Mouse (Mus musculus) heart, embryonic 13.5 days (tissue): Measurements from ENCODE around the gene Ncstn. TPM values are rescaled to one million over a fixed set of nuclear protein-coding genes. Genes with fewer than 3 reads are reported as not detected.

ENCODE experiments used
- polyA plus RNA-seq: library from polyadenylated mRNA; unstranded; fragments of >200 nt; fragmentation: Nextera tagmentation; extraction: Ambion mirVana; gene quantifications from 2 replicates; pipeline ENCODE4 v1.2.1, GENCODE M21; 2015

Gene Ncstn
- polyA plus RNA-seq, 1 experiment from 2014 or later = 115 TPM

Other genes starting within 250 kb of the Ncstn start
- gene Cd84, start 243.1 kb downstream of the Ncstn start, polyA plus RNA-seq = 1.1 and 1.6 TPM in 2 replicates
- gene Gm10521, start 187.1 kb downstream of the Ncstn start, polyA plus RNA-seq = not detected in 2 replicates
- 0.37 and 0.57 TPM in 2 replicates for gene Slamf6, start 165.3 kb downstream of the Ncstn start, polyA plus RNA-seq
- 8.9 and 9.3 TPM in 2 replicates for gene Vangl2, start 54.4 kb downstream of the Ncstn start, polyA plus RNA-seq
- gene Nhlh1, start 25.2 kb downstream of the Ncstn start, polyA plus RNA-seq = not detected in 2 replicates
- gene Copa, start 266 bp downstream of the Ncstn start, polyA plus RNA-seq = 162 and 163 TPM in 2 replicates
- 124 and 131 TPM in 2 replicates for gene Pex19, start 44.0 kb upstream of the Ncstn start, polyA plus RNA-seq
- gene Dcaf8, start 65.3 kb upstream of the Ncstn start, polyA plus RNA-seq = 106 and 108 TPM in 2 replicates
- 169 and 180 TPM in 2 replicates for gene Pea15a, start 124.0 kb upstream of the Ncstn start, polyA plus RNA-seq
- gene Casq1, start 137.1 kb upstream of the Ncstn start, polyA plus RNA-seq = 162 and 211 TPM in 2 replicates
- 0.21 and 0.52 TPM in 2 replicates for gene Atp1a4, start 175.6 kb upstream of the Ncstn start, polyA plus RNA-seq
- gene Igsf8, start 178.8 kb upstream of the Ncstn start, polyA plus RNA-seq = 27.8 and 31.6 TPM in 2 replicates
- gene Atp1a2, start 215.3 kb upstream of the Ncstn start, polyA plus RNA-seq = 17.0 and 20.8 TPM in 2 replicates
- gene Kcnj9, start 246.5 kb upstream of the Ncstn start, polyA plus RNA-seq = not detected in 2 replicates